ENCODE assay signal across 16 mouse cellular contexts in genomic region chr17:34615871-34616270, GRCm38 (mm10). TPM values are rescaled to one million over a fixed set of nuclear protein-coding genes. Genes with fewer than 3 reads are reported as not detected.
DNase-seq lines count a peak whose midpoint lies in the region; ATAC-seq lines count a peak whose summit lies in the region.
"Had no signal": no experiment of that assay in that cellular context is flagged by ENCODE, and none has a peak within 500 bp of the region (broad histone marks: within the 10 kb centered on the region; RNA-seq: fewer than 3 reads in every experiment).

Gene Egfl8, minus strand, starts transcription at chr17:34615971.

- no peaks in the 10 kb centered on the region for H3K4me1 ChIP-seq in heart, embryonic 11.5 days (ENCODE audit: control insufficient read depth, insufficient read depth, low read length)
- H3K4me1 ChIP-seq in lung, embryonic 16.5 days (replicated peaks; ENCODE audit: control insufficient read depth, insufficient read depth, low read length), result no peaks in the 10 kb centered on the region
- H3K4me1 ChIP-seq in embryonic facial prominence, embryonic 10.5 days, result peaks cover 14% of the 10 kb centered on the region
- no peaks in the 10 kb centered on the region for H3K4me1 ChIP-seq in limb, embryonic 12.5 days (replicated peaks)

- intact Hi-C loops in heart, postnatal 25 days (cut with DNase I), result loop anchor here (5.0 kb wide), 2 partner anchors 44 to 59 kb away; no protein-coding TSS in a partner anchor

- H3K36me3 ChIP-seq in heart, embryonic 11.5 days (ENCODE audit: control insufficient read depth, insufficient read depth, low read length), result peaks cover 16% of the 10 kb centered on the region
- peaks cover 19% of the 10 kb centered on the region for H3K36me3 ChIP-seq in lung, embryonic 16.5 days (ENCODE audit: control insufficient read depth, insufficient read depth, low read length)
- peaks cover 74% of the 10 kb centered on the region for H3K36me3 ChIP-seq in embryonic facial prominence, embryonic 10.5 days (replicated peaks)
- peaks cover 74% of the 10 kb centered on the region for H3K36me3 ChIP-seq in limb, embryonic 12.5 days

- 0 out of 2 replicates have a peak within 1 kb of the TSS, but pooled peaks have one; percentile 16 for H3K9ac ChIP-seq in heart, embryonic 11.5 days (ENCODE audit: low read depth, low read length)
- H3K9ac ChIP-seq in lung, embryonic 16.5 days (ENCODE audit: low read length), result no peak within 1 kb of the TSS
- peak within 1 kb of the TSS; percentile 31; the same call in 1 of the 2 replicates for H3K9ac ChIP-seq in limb, embryonic 12.5 days (replicated peaks)
- H3K9ac ChIP-seq: liver, embryonic 14.5 days had no signal

- DNase-seq in heart, postnatal 25 days (ENCODE audit: low spot score), result no peak
- no peak for DNase-seq in lung, adult 18-20 months
- no peak for DNase-seq in embryonic facial prominence, embryonic 10.5 days (ENCODE audit: low spot score)
- DNase-seq in right cerebral cortex, postnatal 25 days, result no peak
- DNase-seq in adrenal gland, adult 8-10 months, result no peak
- DNase-seq: adrenal gland, postnatal 10 days; cerebellum, adult 18-20 months; kidney, adult 9 months; spleen, adult 18-20 months; thymus, postnatal 25 days had no signal

- H3K4me2 ChIP-seq in heart, embryonic 11.5 days, result no peak within 1 kb of the TSS
- no peak within 1 kb of the TSS for H3K4me2 ChIP-seq in lung, embryonic 16.5 days (ENCODE audit: low read depth, low read length)
- H3K4me2 ChIP-seq in limb, embryonic 12.5 days, result no peak within 1 kb of the TSS

- H3K4me3 ChIP-seq in heart, embryonic 11.5 days (ENCODE audit: low read depth, low read length), result no peak within 1 kb of the TSS
- H3K4me3 ChIP-seq in lung, embryonic 16.5 days (ENCODE audit: low read length), result no peak within 1 kb of the TSS
- H3K4me3 ChIP-seq in embryonic facial prominence, embryonic 10.5 days, result 0 out of 2 replicates have a peak within 1 kb of the TSS, but pooled peaks have one; percentile 9
- H3K4me3 ChIP-seq in limb, embryonic 12.5 days (replicated peaks), result no peak within 1 kb of the TSS

- H3K27me3 ChIP-seq in heart, embryonic 11.5 days (ENCODE audit: control insufficient read depth, insufficient read depth, low read length), result no peaks in the 10 kb centered on the region
- no peaks in the 10 kb centered on the region for H3K27me3 ChIP-seq in lung, embryonic 16.5 days (ENCODE audit: control insufficient read depth, insufficient read depth, low read depth, low read length)
- H3K27me3 ChIP-seq in embryonic facial prominence, embryonic 10.5 days (replicated peaks; ENCODE audit: low read depth, poor library complexity, severe bottlenecking), result no peaks in the 10 kb centered on the region
- H3K27me3 ChIP-seq in limb, embryonic 12.5 days, result no peaks in the 10 kb centered on the region
- H3K27me3 ChIP-seq: megakaryocyte, embryonic 14.5 days; Patski had no signal

- 73% methylated on average over 6 of the region's 6 CpGs for WGBS in heart, embryonic 11.5 days (ENCODE audit: insufficient replicate concordance)
- WGBS in lung, embryonic 16.5 days, result 69% methylated on average over 6 of the region's 6 CpGs
- 54% methylated on average over 6 of the region's 6 CpGs for WGBS in embryonic facial prominence, embryonic 10.5 days
- 77% methylated on average over 6 of the region's 6 CpGs for WGBS in limb, embryonic 12.5 days

- H3K27ac ChIP-seq in heart, embryonic 11.5 days (ENCODE audit: low read depth, low read length), result no peak within 1 kb of the TSS
- 0 out of 2 replicates have a peak within 1 kb of the TSS, but pooled peaks have one; percentile 24 for H3K27ac ChIP-seq in lung, embryonic 16.5 days (ENCODE audit: low read length)
- peak within 1 kb of the TSS; percentile 69 for H3K27ac ChIP-seq in embryonic facial prominence, embryonic 10.5 days (replicated peaks)
- H3K27ac ChIP-seq in limb, embryonic 12.5 days, result no peak within 1 kb of the TSS
- H3K27ac ChIP-seq: liver, embryonic 14.5 days had no signal

- H3K9me3 ChIP-seq in heart, embryonic 11.5 days (replicated peaks; ENCODE audit: control insufficient read depth, low read length), result no peaks in the 10 kb centered on the region
- H3K9me3 ChIP-seq in lung, embryonic 16.5 days (ENCODE audit: control insufficient read depth, low read length), result no peaks in the 10 kb centered on the region
- no peaks in the 10 kb centered on the region for H3K9me3 ChIP-seq in embryonic facial prominence, embryonic 10.5 days
- H3K9me3 ChIP-seq in limb, embryonic 12.5 days, result no peaks in the 10 kb centered on the region
- H3K9me3 ChIP-seq: megakaryocyte, embryonic 14.5 days had no signal

- no peak for ATAC-seq in heart, embryonic 11.5 days (replicated peaks; ENCODE audit: insufficient number of reproducible peaks, low FRiP score, low TSS enrichment)
- no peak for ATAC-seq in lung, embryonic 16.5 days (ENCODE audit: low read depth)
- ATAC-seq in limb, embryonic 12.5 days (ENCODE audit: insufficient number of reproducible peaks, insufficient read depth, low FRiP score, low TSS enrichment, low read depth), result no peak
- ATAC-seq: Patski had no signal

RNA-seq across cellular contexts. Expression of gene Egfl8, which starts in this region (rescaled TPM):
- 0.82 and 0.90 TPM in 2 replicates for polyA plus RNA-seq in heart, embryonic 11.5 days (2014; fragmentation: Nextera tagmentation; extraction: Ambion mirVana)
- total RNA-seq in heart, postnatal 25 days (2021), result 1 to 10 TPM; 1.7 to 1.8 TPM
- polyA plus RNA-seq in lung, embryonic 16.5 days (2015; fragmentation: Nextera tagmentation; extraction: Ambion mirVana), result 3.8 and 4.7 TPM in 2 replicates
- polyA plus RNA-seq in embryonic facial prominence, embryonic 10.5 days (2016; fragmentation: Nextera tagmentation; extraction: Ambion mirVana), result 4.0 and 4.2 TPM in 2 replicates
- polyA plus RNA-seq in limb, embryonic 12.5 days (2016; fragmentation: Nextera tagmentation; extraction: Ambion mirVana), result 3.0 and 3.4 TPM in 2 replicates
- 1 to 10 TPM; 1.7 to 3.5 (median 1.9) TPM for total RNA-seq in adrenal gland, adult 8-10 months (2022)

Comparison
In these comparisons a context has a peak if more than half of its experiments do, and no peak if none do; other contexts are left out.
1. H3K27ac ChIP-seq: peak in lung, embryonic 16.5 days (single experiment) and embryonic facial prominence, embryonic 10.5 days (single experiment); none in heart, embryonic 11.5 days (single experiment) and limb, embryonic 12.5 days (single experiment).